Mouse (Mus musculus): ENCODE results near the gene Rubcn. TPM values are rescaled to one million over a fixed set of nuclear protein-coding genes. Genes with fewer than 3 reads are reported as not detected.

Rubcn gene
- polyA plus RNA-seq, 1 experiment from 2014 or later: 16.0 TPM

DNA sequence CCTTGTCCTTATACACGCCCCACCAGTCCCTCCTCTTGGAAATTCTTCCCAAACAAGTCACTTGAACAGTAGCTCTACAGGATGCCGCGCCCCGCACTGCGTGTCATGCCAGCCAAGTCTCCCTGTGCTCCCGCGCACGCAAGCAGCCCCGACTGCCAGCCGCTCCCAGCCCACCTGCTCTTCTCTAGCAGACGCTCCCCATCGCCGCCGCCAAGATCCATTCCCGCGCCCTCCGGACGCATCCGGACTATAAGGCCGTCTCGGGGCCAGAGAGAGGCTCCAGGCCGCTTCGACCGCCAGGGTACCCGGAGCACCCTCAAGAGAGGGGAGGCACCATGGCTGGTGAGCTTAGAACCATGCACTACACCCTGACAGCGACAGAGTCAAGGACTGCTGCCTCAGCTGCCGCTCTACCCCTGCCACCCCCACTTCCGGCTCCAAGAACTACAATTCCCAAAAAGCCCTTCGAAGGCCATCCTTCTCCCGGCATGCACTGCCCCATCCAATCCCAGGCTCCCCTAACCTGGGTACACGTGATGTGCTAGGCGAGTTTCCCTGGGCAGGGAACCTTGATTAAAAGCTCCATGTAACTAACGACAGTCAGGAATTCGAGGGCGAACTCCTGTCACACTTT lies 9.5 kb downstream of the Rubcn start:
- H3K36me3 ChIP-seq: 0 out of 2 replicates have a peak, but pooled peaks cover 3% of the 10 kb centered on the region
- H3K4me2 ChIP-seq: peak overlapping the region; percentile 84
- under 1% methylated on average over 35 of the region's 35 CpGs for WGBS
- H3K9me3 ChIP-seq: no peaks in the 10 kb centered on the region
- ATAC-seq (ENCODE audit: insufficient number of reproducible peaks, insufficient read depth, low FRiP score, low TSS enrichment, low read depth): peak; percentile 95
- H3K4me1 ChIP-seq: peaks cover 14% of the 10 kb centered on the region
- no peaks in the 10 kb centered on the region for H3K27me3 ChIP-seq
- H3K27ac ChIP-seq: peak overlapping the region; percentile 61
- H3K9ac ChIP-seq: peak overlapping the region; percentile 84
- H3K4me3 ChIP-seq: peak overlapping the region; percentile 71

DNA sequence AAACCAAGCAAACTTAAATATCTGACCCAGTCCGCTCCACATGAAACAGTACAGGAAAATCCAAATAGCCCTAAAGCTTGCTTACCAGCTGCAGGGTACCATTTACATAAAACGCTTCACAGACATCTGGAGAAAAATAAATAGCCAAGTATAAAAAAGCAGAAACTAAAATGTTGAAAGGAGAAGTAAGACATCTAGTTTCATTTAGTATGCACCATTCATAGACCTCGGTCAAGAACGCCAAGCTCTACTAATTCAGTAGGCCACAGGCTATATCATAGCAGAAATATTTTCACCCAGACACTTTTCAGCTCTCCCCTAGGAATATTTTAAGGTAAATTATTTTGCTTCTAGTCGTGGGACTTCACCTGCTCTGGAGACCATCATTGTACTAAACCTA lies 10.9 kb downstream of the Rubcn start:
- 0 out of 2 replicates have a peak, but pooled peaks cover 3% of the 10 kb centered on the region for H3K36me3 ChIP-seq
- no peaks in the 10 kb centered on the region for H3K9me3 ChIP-seq
- H3K4me1 ChIP-seq: peaks cover 14% of the 10 kb centered on the region
- 83% methylated on average over 5 of the region's 5 CpGs for WGBS
- no peak overlapping the region for H3K27ac ChIP-seq
- no peak overlapping the region for H3K4me2 ChIP-seq
- no peak for ATAC-seq (ENCODE audit: insufficient number of reproducible peaks, insufficient read depth, low FRiP score, low TSS enrichment, low read depth)
- no peaks in the 10 kb centered on the region for H3K27me3 ChIP-seq
- peak overlapping the region; percentile 71; the same call in 1 of the 2 replicates for H3K4me3 ChIP-seq
- peak overlapping the region; percentile 84; the same call in 1 of the 2 replicates for H3K9ac ChIP-seq

DNA sequence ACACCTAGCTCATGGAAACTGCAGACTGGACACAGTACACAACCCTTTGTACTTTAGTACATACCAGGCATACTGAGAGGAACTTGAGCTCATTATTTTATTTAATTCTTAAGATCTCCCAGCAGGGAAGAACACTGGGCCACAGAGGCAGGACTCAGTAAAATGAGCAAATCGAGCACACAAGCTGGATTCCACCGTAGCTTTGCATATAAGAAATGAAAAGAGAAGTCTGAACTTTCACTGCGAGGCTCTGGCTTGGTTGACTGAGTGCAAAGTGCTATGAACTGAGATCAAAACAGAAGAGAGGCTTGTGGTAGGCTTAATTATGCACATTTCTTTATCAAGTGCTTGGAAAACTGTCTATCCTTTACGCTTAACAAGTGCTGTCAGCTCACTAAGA lies 12.2 kb downstream of the Rubcn start:
- Histone ChIP-seq H3K4me3 (no peak overlapping the region), H3K27me3 (no peaks in the 10 kb centered on the region), H3K27ac (no peak overlapping the region), H3K4me2 (no peak overlapping the region), H3K9me3 (no peaks in the 10 kb centered on the region), H3K4me1 (peaks cover 14% of the 10 kb centered on the region), H3K9ac (no peak overlapping the region), H3K36me3 (0 out of 2 replicates have a peak, but pooled peaks cover 10% of the 10 kb centered on the region)
- ATAC-seq (ENCODE audit: insufficient number of reproducible peaks, insufficient read depth, low FRiP score, low TSS enrichment, low read depth): no peak
- 93% methylated on average over 4 of the region's 4 CpGs for WGBS

DNA sequence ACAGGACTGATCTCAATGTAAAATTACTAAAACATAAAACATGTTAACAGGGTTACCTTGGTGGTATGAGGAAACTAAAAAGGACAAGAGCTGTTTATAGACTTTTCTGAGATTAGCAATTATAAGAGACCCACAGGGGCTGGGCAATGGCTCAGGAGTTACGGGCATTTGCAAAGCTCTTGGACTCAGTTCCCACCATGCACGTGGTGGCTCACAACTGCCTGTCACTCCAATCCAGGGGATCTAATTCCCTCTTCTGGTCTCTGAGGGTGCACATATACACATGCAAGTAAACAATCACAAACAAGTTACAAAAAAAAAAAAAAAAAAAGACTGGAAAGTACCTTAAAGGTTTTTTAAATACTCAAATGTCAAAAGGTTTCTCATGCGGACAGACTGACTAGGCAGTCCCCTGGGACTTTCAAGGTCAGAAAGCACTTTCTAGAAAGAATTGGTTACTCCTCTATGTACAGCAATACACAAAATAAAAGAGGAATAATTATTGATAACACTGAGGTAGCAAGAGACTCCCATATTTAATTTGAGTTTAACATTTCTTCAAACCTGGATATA lies 15.7 kb downstream of the Rubcn start:
- H3K9ac ChIP-seq: no peak overlapping the region
- no peaks in the 10 kb centered on the region for H3K9me3 ChIP-seq
- H3K36me3 ChIP-seq: 0 out of 2 replicates have a peak, but pooled peaks cover 12% of the 10 kb centered on the region
- no peak overlapping the region for H3K4me3 ChIP-seq
- H3K4me1 ChIP-seq: peaks cover under 1% of the 10 kb centered on the region
- H3K27me3 ChIP-seq: no peaks in the 10 kb centered on the region
- no peak overlapping the region for H3K4me2 ChIP-seq
- ATAC-seq (ENCODE audit: insufficient number of reproducible peaks, insufficient read depth, low FRiP score, low TSS enrichment, low read depth): no peak
- H3K27ac ChIP-seq: no peak overlapping the region
- 85% methylated on average over 3 of the region's 3 CpGs for WGBS

DNA sequence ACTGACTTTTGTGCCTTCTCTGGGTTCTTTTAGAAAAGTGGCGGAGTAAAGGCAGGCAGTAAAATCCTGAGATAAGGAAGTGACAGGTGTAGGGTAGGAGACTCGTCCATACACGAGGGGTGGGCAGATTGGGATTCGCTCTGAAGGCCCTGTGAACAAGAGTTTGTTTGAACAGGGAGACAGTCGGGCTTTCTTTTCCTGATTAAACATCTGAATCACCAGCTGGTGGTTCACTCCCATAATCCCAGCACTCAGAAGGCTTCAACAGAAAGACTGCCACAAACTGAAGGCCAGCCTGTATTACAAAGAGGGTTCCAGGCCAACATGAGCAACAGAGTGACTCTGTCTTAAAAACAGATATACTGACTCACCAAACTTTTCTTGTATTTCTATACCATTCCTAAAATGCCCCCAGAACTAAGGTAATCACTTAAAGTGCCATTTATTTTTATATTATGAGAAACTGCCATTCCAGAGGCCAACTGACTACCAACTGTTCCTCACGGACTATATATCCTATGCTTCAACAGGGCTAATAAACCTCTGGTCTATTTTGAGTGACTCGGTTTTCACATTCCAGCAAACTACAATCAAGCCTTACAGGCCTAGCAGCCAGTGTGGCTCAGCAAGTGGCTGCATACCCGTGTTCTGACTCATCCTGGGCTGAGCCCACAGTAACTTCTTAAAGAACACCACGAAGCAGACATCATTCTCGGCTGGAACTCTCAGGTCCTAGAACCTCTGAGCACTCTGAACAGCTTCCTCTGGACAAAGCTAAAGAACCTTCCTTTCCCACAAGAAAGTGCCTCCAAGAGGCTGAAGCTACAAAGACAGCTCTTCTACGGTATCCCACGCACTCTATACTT lies 18.6 kb downstream of the Rubcn start:
- Histone ChIP-seq H3K4me1 (peaks cover 5% of the 10 kb centered on the region; the same call in 1 of the 2 replicates), H3K9ac (no peak overlapping the region), H3K27ac (peak overlapping the region; percentile 28), H3K27me3 (no peaks in the 10 kb centered on the region), H3K4me2 (no peak overlapping the region), H3K36me3 (peaks cover 20% of the 10 kb centered on the region; the same call in 1 of the 2 replicates), H3K4me3 (no peak overlapping the region), H3K9me3 (no peaks in the 10 kb centered on the region)
- no peak for ATAC-seq (ENCODE audit: insufficient number of reproducible peaks, insufficient read depth, low FRiP score, low TSS enrichment, low read depth)
- WGBS: 68% methylated on average over 12 of the region's 12 CpGs

DNA sequence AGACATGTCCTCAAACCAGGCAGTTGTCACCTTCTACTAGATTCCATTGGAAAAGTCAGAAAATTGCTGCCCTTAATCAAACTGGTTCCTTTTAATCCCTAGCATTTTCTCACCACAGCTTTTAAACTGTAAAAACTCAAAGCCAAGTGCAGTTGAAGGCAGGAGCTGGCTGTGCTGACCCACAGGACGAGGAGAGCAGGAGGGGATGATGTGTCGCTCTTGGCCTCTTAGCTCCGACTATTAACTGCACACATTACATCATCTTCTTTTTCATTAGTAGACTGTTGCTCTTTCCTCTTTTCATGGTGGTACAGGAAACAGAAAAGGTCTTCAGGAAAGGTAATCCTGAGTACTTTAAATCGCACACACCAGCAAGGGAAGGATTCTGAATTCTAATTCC lies 19.2 kb downstream of the Rubcn start:
- no peak overlapping the region for H3K4me3 ChIP-seq
- no peaks in the 10 kb centered on the region for H3K9me3 ChIP-seq
- WGBS: 79% methylated on average over 4 of the region's 4 CpGs
- H3K36me3 ChIP-seq: peaks cover 24% of the 10 kb centered on the region; the same call in 1 of the 2 replicates
- H3K4me2 ChIP-seq: no peak overlapping the region
- H3K4me1 ChIP-seq: peaks cover 5% of the 10 kb centered on the region; the same call in 1 of the 2 replicates
- no peak for ATAC-seq (ENCODE audit: insufficient number of reproducible peaks, insufficient read depth, low FRiP score, low TSS enrichment, low read depth)
- H3K9ac ChIP-seq: no peak overlapping the region
- H3K27me3 ChIP-seq: no peaks in the 10 kb centered on the region
- peak overlapping the region; percentile 28; the same call in 1 of the 2 replicates for H3K27ac ChIP-seq

DNA sequence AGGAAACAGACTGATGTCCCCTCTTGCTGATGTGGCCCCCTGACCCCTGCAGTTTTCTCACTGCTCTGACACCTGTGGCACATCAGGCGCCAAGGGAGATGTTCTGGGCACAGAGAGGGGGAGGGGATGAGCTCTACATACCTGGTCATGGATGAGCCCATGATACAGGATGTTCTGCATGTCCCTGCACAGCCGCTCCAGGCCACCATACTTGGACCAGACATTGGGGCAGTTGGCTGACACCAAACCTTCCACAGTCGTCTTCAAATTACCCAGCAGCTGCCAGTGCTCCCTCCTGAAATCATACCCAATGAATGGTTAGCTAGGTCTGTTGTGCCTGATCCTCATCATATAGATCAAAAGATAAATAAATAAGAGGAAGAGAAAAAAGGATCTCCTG lies 20.8 kb downstream of the Rubcn start:
- Histone ChIP-seq H3K36me3 (peaks cover 30% of the 10 kb centered on the region), H3K4me1 (peaks cover 5% of the 10 kb centered on the region; the same call in 1 of the 2 replicates), H3K27me3 (no peaks in the 10 kb centered on the region), H3K27ac (no peak overlapping the region), H3K9ac (no peak overlapping the region), H3K9me3 (no peaks in the 10 kb centered on the region), H3K4me2 (no peak overlapping the region), H3K4me3 (no peak overlapping the region)
- WGBS: 87% methylated on average over 3 of the region's 3 CpGs
- no peak for ATAC-seq (ENCODE audit: insufficient number of reproducible peaks, insufficient read depth, low FRiP score, low TSS enrichment, low read depth)

DNA sequence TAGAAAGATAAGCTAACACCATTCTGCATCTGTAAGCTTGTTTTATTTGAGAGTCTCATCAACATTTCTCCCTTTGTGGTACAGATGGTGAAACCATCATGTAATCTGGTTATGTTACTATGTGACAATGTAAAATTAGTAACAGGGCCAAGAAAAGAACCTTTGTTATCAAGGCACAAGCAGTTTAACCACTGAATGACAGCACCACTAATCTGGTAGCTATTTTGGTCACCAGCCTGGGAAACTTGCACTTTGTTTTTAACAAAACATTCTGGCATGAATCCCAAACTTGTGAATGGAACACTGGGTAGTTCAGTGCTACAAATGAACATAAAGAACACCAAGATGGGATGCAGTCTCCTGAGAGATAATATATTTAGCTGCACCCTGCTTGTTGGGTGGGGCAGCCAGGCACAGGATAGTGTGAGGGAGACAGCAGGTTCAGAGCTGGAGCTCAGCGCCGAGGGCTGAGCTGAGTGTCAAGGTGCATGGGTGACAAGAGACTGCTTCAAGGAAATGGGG lies 23.5 kb downstream of the Rubcn start:
- peaks cover 31% of the 10 kb centered on the region for H3K36me3 ChIP-seq
- peaks cover 5% of the 10 kb centered on the region; the same call in 1 of the 2 replicates for H3K4me1 ChIP-seq
- no peak for ATAC-seq (ENCODE audit: insufficient number of reproducible peaks, insufficient read depth, low FRiP score, low TSS enrichment, low read depth)
- no peak overlapping the region for H3K9ac ChIP-seq
- no peak overlapping the region for H3K4me2 ChIP-seq
- H3K27me3 ChIP-seq: no peaks in the 10 kb centered on the region
- 80% methylated on average over 2 of the region's 2 CpGs for WGBS
- H3K4me3 ChIP-seq: no peak overlapping the region
- peak overlapping the region; percentile 44 for H3K27ac ChIP-seq
- H3K9me3 ChIP-seq: no peaks in the 10 kb centered on the region

DNA sequence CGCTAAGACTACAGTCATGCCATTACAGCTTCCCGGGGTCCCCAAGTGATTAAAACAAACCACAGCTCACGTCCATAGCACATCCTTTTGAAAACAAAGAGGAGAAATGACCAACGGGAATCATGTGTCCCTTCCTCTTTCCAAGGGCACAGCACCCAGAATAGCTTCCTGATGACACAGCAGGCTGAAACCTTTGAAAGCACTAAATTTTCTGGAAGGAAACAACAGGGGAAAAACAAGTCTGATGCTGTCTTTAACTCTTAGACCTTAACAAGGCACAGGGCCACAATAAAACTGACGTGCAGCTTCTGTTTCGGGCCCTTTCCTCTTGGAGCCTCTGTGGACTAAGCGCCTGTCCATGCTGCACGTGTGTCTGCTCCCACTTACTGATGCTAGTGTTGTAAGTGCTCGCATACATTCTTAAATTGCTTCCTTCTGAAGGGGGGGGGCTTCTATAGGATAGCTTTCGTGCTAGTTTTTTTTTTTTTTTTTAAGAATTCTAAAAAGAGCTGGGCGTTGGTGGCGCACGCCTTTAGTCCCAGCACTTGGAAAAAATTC lies 24.0 kb downstream of the Rubcn start:
- no peak overlapping the region for H3K4me3 ChIP-seq
- no peaks in the 10 kb centered on the region for H3K27me3 ChIP-seq
- 66% methylated on average over 13 of the region's 13 CpGs for WGBS
- no peak overlapping the region for H3K27ac ChIP-seq
- no peak overlapping the region for H3K4me2 ChIP-seq
- no peak overlapping the region for H3K9ac ChIP-seq
- no peak for ATAC-seq (ENCODE audit: insufficient number of reproducible peaks, insufficient read depth, low FRiP score, low TSS enrichment, low read depth)
- H3K36me3 ChIP-seq: peaks cover 36% of the 10 kb centered on the region
- H3K9me3 ChIP-seq: no peaks in the 10 kb centered on the region
- peaks cover 5% of the 10 kb centered on the region; the same call in 1 of the 2 replicates for H3K4me1 ChIP-seq

DNA sequence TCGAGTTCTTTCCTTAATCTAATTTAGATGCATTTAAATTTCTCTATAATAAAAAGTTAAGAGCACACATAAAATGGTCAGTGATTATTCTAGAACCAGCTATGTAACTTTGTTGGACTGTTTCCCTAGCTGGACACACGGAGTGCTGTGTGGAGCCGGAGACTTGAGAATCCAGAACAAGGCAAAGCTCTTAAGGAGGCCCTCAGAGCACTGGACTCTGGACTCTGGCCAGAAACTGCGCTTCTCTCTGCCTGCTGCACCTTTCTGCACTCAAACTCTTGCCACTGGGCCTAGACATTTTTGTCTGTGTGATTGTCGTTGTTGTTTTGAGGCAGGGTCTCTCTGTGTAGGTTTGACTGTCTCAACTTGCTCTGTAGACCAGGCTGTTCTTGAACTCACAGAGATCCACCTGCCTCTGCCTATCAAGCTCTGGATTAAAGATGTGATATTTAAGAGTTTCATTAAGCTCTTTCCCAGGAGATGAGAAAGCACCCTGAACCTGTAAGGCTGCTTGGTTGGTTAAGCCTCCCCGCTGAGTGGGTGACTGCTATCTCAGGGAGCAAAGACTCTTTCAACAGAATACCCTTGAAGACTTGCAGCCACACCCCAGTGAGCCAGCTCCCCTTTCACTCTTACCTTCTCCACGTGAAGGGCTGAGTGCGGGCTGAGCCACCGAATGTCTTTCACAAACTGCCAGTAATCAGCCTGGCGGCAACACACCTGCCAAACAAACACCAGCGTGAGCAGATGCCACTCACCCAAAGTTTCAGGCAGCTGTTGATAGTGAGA lies 28.3 kb downstream of the Rubcn start:
- H3K4me3 ChIP-seq: no peak overlapping the region
- no peak overlapping the region for H3K9ac ChIP-seq
- ATAC-seq (ENCODE audit: insufficient number of reproducible peaks, insufficient read depth, low FRiP score, low TSS enrichment, low read depth): no peak
- 93% methylated on average over 11 of the region's 11 CpGs for WGBS
- no peaks in the 10 kb centered on the region for H3K9me3 ChIP-seq
- H3K27me3 ChIP-seq: no peaks in the 10 kb centered on the region
- peaks cover 68% of the 10 kb centered on the region for H3K36me3 ChIP-seq
- H3K4me1 ChIP-seq: peaks cover 2% of the 10 kb centered on the region; the same call in 1 of the 2 replicates
- no peak overlapping the region for H3K27ac ChIP-seq
- no peak overlapping the region for H3K4me2 ChIP-seq

Data from embryonic facial prominence, embryonic 13.5 days (tissue).